Mouse (Mus musculus): ENCODE results near the gene Tmem236. TPM values are rescaled to one million over a fixed set of nuclear protein-coding genes. Genes with fewer than 3 reads are reported as not detected.
"Not testable (repeated sequence)": the region's sequence is repeated elsewhere in the genome, so short reads cannot be mapped to it uniquely, and the experiment has no call there.

Tmem236 gene
- polyA plus RNA-seq, 1 experiment from 2014 or later, result not detected

DNA sequence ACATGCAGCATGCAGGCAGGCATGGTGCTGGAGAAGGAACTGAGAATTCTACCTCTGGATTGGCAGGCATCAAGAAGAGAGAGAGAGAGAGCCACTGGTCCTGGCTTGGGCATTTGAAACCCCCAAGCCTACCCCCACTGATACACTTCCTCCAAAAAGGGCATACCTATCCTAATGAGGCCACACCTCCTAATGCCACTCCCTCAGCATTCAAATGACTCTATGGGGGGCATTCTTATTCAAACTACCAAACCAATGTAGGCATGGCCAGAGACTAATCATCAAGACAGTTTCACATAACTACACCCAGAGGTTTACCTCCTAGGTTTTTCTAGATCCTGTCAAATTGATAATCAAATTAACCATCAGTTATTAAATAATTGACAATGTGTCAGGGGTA, 6.6 kb upstream of the Tmem236 start:
- no peak overlapping the region for H3K27ac ChIP-seq (ENCODE audit: low read depth, low read length)
- DNase-seq (ENCODE audit: low spot score), result no peak
- no peak overlapping the region for H3K4me3 ChIP-seq (ENCODE audit: low read depth, low read length)
- H3K36me3 ChIP-seq (ENCODE audit: control insufficient read depth, insufficient read depth, low read length), result no peaks in the 10 kb centered on the region
- ATAC-seq (ENCODE audit: insufficient read depth, low FRiP score, low TSS enrichment), result no peak
- H3K27me3 ChIP-seq (ENCODE audit: control insufficient read depth, insufficient read depth, low read length), result no peaks in the 10 kb centered on the region
- H3K4me1 ChIP-seq (ENCODE audit: control insufficient read depth, insufficient read depth, low read length), result no peaks in the 10 kb centered on the region
- H3K9me3 ChIP-seq (ENCODE audit: control insufficient read depth, low read length), result no peaks in the 10 kb centered on the region
- no peak overlapping the region for H3K4me2 ChIP-seq (ENCODE audit: low read depth)
- no peak overlapping the region for H3K9ac ChIP-seq (ENCODE audit: low read length)

- no peak for ATAC-seq (ENCODE audit: insufficient read depth, low FRiP score, low TSS enrichment)
- WGBS, result 82% methylated on average over 2 of the region's 2 CpGs
- no peak for DNase-seq (ENCODE audit: low spot score)
- Histone ChIP-seq H3K9ac (ENCODE audit: low read length) (no peak overlapping the region), H3K4me3 (ENCODE audit: low read depth, low read length) (no peak overlapping the region), H3K9me3 (ENCODE audit: control insufficient read depth, low read length) (no peaks in the 10 kb centered on the region), H3K27ac (ENCODE audit: low read depth, low read length) (no peak overlapping the region), H3K4me2 (ENCODE audit: low read depth) (no peak overlapping the region), H3K36me3 (ENCODE audit: control insufficient read depth, insufficient read depth, low read length) (no peaks in the 10 kb centered on the region), H3K27me3 (ENCODE audit: control insufficient read depth, insufficient read depth, low read length) (no peaks in the 10 kb centered on the region), H3K4me1 (ENCODE audit: control insufficient read depth, insufficient read depth, low read length) (no peaks in the 10 kb centered on the region)
Measured at GRCm38 (mm10) chr2:14176460-14177193, 2.3 kb downstream of the Tmem236 start.

DNA sequence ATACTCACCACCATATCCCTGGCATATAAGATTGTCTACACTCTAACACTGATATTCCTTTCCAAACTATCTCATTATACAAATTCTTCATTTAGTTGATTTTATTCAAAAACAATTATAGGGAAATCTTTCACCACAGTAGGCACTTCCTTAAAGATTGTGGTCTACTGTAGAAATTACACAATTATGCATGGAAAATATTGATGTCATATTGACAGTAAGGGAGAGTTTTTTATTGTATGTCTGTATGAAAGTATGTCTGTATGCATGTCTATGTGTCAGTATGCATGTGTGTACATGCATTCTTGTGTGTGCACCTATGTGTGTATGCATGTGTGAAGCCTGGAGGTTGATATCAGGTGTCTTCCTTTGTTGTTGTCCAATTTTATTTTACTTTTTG, 10.1 kb downstream of the Tmem236 start:
- Histone ChIP-seq H3K27me3 (ENCODE audit: control insufficient read depth, insufficient read depth, low read length) (no peaks in the 10 kb centered on the region), H3K9me3 (ENCODE audit: control insufficient read depth, low read length) (no peaks in the 10 kb centered on the region), H3K4me3 (ENCODE audit: low read depth, low read length) (no peak overlapping the region)

DNA sequence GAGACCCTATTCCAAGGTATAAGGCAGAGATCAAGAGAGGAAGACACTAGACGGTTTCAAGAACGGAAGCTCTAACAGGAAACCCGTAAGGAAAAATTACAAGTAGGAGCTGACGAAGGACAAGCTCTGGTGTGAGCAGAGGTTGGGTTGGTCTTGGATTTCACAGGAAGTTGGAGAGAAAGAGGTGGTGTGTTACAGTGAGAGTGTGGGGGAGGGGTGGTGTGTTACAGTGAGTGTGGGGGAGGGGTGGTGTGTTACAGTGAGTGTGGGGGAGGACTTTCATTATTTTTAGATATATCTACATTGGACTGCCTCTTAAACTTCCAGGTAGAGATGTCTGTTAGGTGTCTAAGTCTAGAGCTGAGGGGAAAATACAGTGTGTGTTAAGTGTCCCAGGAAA, 16.4 kb downstream of the Tmem236 start:
- 90% methylated on average over 4 of the region's 4 CpGs for WGBS
- Histone ChIP-seq H3K9ac (ENCODE audit: low read length) (no peak overlapping the region), H3K4me1 (ENCODE audit: control insufficient read depth, insufficient read depth, low read length) (no peaks in the 10 kb centered on the region), H3K4me3 (ENCODE audit: low read depth, low read length) (no peak overlapping the region), H3K4me2 (ENCODE audit: low read depth) (no peak overlapping the region), H3K27me3 (ENCODE audit: control insufficient read depth, insufficient read depth, low read length) (no peaks in the 10 kb centered on the region), H3K36me3 (ENCODE audit: control insufficient read depth, insufficient read depth, low read length) (no peaks in the 10 kb centered on the region), H3K9me3 (ENCODE audit: control insufficient read depth, low read length) (no peaks in the 10 kb centered on the region), H3K27ac (ENCODE audit: low read depth, low read length) (no peak overlapping the region)
- ATAC-seq (ENCODE audit: insufficient read depth, low FRiP score, low TSS enrichment) (no peak), DNase-seq (ENCODE audit: low spot score) (no peak)

More for the DNA sequence above, 10.1 kb downstream of the Tmem236 start:
- Histone ChIP-seq H3K36me3 (ENCODE audit: control insufficient read depth, insufficient read depth, low read length) (no peaks in the 10 kb centered on the region), H3K4me1 (ENCODE audit: control insufficient read depth, insufficient read depth, low read length) (no peaks in the 10 kb centered on the region), H3K9ac (ENCODE audit: low read length) (no peak overlapping the region), H3K4me2 (ENCODE audit: low read depth) (no peak overlapping the region), H3K27ac (ENCODE audit: low read depth, low read length) (no peak overlapping the region)
- DNase-seq (ENCODE audit: low spot score) (no peak), ATAC-seq (ENCODE audit: insufficient read depth, low FRiP score, low TSS enrichment) (no peak)

- no peaks in the 10 kb centered on the region for H3K27me3 ChIP-seq (ENCODE audit: control insufficient read depth, insufficient read depth, low read length)
- H3K4me2 ChIP-seq (ENCODE audit: low read depth), result no peak overlapping the region
- H3K36me3 ChIP-seq (ENCODE audit: control insufficient read depth, insufficient read depth, low read length), result no peaks in the 10 kb centered on the region
- DNase-seq (ENCODE audit: low spot score), result no peak
- 86% methylated on average over 4 of the region's 4 CpGs for WGBS
- H3K9ac ChIP-seq (ENCODE audit: low read length), result no peak overlapping the region
- H3K27ac ChIP-seq (ENCODE audit: low read depth, low read length), result no peak overlapping the region
- H3K4me3 ChIP-seq (ENCODE audit: low read depth, low read length), result no peak overlapping the region
- no peaks in the 10 kb centered on the region for H3K4me1 ChIP-seq (ENCODE audit: control insufficient read depth, insufficient read depth, low read length)
- ATAC-seq (ENCODE audit: insufficient read depth, low FRiP score, low TSS enrichment), result no peak
- no peaks in the 10 kb centered on the region for H3K9me3 ChIP-seq (ENCODE audit: control insufficient read depth, low read length)
Measured at GRCm38 (mm10) chr2:14191601-14192000, 17.3 kb downstream of the Tmem236 start.

GRCm38 (mm10) chr2:14192046-14192445, 17.7 kb downstream of the Tmem236 start:
- no peak for DNase-seq (ENCODE audit: low spot score)
- H3K9me3 ChIP-seq (ENCODE audit: control insufficient read depth, low read length), result no peaks in the 10 kb centered on the region
- ATAC-seq (ENCODE audit: insufficient read depth, low FRiP score, low TSS enrichment), result no peak
- H3K4me2 ChIP-seq (ENCODE audit: low read depth), result no peak overlapping the region
- H3K4me3 ChIP-seq (ENCODE audit: low read depth, low read length), result no peak overlapping the region
- WGBS, result 89% methylated on average over 6 of the region's 6 CpGs
- H3K9ac ChIP-seq (ENCODE audit: low read length), result no peak overlapping the region
- no peak overlapping the region for H3K27ac ChIP-seq (ENCODE audit: low read depth, low read length)
- no peaks in the 10 kb centered on the region for H3K4me1 ChIP-seq (ENCODE audit: control insufficient read depth, insufficient read depth, low read length)
- no peaks in the 10 kb centered on the region for H3K36me3 ChIP-seq (ENCODE audit: control insufficient read depth, insufficient read depth, low read length)
- H3K27me3 ChIP-seq (ENCODE audit: control insufficient read depth, insufficient read depth, low read length), result no peaks in the 10 kb centered on the region

DNA sequence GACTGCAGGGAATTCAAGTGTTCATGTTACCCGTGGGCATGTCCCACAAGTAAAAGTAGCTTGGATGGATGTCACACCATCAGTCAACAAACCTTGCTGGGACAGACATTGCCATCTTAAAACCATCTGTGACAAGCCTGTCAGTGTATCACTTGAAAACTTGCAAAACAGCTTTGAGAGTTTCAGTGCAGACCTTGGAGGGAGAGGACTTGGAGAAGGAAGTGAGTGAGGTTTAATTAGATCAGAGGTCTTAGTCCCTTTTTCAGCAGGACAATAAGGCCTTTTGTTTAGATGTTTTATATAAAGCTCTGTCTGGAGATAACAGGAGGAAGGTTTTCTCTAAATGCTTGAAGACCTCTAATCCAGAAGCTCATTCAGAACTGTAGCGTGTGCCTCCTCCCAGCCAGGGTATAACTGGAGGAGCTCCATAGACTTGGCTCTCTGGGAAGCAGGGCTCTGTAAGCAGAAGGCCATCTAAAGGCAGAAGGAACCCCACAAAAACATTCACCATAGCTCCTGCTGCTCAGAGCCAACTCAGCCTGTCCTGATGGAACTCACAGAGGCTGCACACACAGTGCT, 24.1 kb downstream of the Tmem236 start:
- DNase-seq (ENCODE audit: low spot score); H3K27me3 ChIP-seq (ENCODE audit: control insufficient read depth, insufficient read depth, low read length); H3K4me2 ChIP-seq (ENCODE audit: low read depth); H3K9me3 ChIP-seq (ENCODE audit: control insufficient read depth, low read length); ATAC-seq (ENCODE audit: insufficient read depth, low FRiP score, low TSS enrichment); H3K27ac ChIP-seq (ENCODE audit: low read depth, low read length); H3K9ac ChIP-seq (ENCODE audit: low read length); H3K36me3 ChIP-seq (ENCODE audit: control insufficient read depth, insufficient read depth, low read length); H3K4me1 ChIP-seq (ENCODE audit: control insufficient read depth, insufficient read depth, low read length); H3K4me3 ChIP-seq (ENCODE audit: low read depth, low read length): not testable (repeated sequence)
- WGBS, result no CpG with 5 or more reads among the region's 2 CpGs

DNA sequence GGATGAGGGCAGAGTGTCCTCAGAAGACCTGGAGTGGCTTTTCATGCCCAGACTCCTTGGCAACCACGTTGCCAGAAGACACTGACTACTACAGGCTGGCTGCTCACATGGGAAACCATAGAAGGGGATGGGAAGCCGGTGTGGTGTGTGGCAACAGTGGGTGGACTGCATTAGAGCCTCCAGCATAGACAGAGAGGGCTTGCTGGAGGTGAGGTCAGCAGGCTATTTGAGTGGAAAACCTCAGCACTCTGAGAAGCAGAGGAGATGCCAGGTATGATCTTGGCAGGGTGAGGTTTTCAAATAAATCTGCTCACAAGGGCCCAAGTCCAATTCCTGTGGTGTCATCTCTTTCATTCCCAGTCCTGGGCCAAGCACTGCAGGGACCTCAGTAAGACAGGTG, 25.3 kb downstream of the Tmem236 start:
- H3K27me3 ChIP-seq (ENCODE audit: control insufficient read depth, insufficient read depth, low read length), result no peaks in the 10 kb centered on the region
- no peaks in the 10 kb centered on the region for H3K9me3 ChIP-seq (ENCODE audit: control insufficient read depth, low read length)
- H3K9ac ChIP-seq (ENCODE audit: low read length), result no peak overlapping the region
- H3K4me3 ChIP-seq (ENCODE audit: low read depth, low read length), result no peak overlapping the region
- H3K4me2 ChIP-seq (ENCODE audit: low read depth), result no peak overlapping the region
- no peak for DNase-seq (ENCODE audit: low spot score)
- no peak overlapping the region for H3K27ac ChIP-seq (ENCODE audit: low read depth, low read length)
- no peaks in the 10 kb centered on the region for H3K36me3 ChIP-seq (ENCODE audit: control insufficient read depth, insufficient read depth, low read length)
- no peak; the same call in 1 of the 2 replicates for ATAC-seq (ENCODE audit: insufficient read depth, low FRiP score, low TSS enrichment)
- WGBS, result 66% methylated on average over 2 of the region's 2 CpGs
- no peaks in the 10 kb centered on the region for H3K4me1 ChIP-seq (ENCODE audit: control insufficient read depth, insufficient read depth, low read length)

GRCm38 (mm10) chr2:14200879-14201445, 26.6 kb downstream of the Tmem236 start:
- not testable (repeated sequence) for H3K27me3 ChIP-seq (ENCODE audit: control insufficient read depth, insufficient read depth, low read length); H3K27ac ChIP-seq (ENCODE audit: low read depth, low read length); H3K9ac ChIP-seq (ENCODE audit: low read length); H3K9me3 ChIP-seq (ENCODE audit: control insufficient read depth, low read length); H3K4me3 ChIP-seq (ENCODE audit: low read depth, low read length); DNase-seq (ENCODE audit: low spot score); H3K4me1 ChIP-seq (ENCODE audit: control insufficient read depth, insufficient read depth, low read length); H3K36me3 ChIP-seq (ENCODE audit: control insufficient read depth, insufficient read depth, low read length); H3K4me2 ChIP-seq (ENCODE audit: low read depth); ATAC-seq (ENCODE audit: insufficient read depth, low FRiP score, low TSS enrichment)
- WGBS, result no CpG with 5 or more reads among the region's 2 CpGs
